Mouse (Mus musculus): ENCODE results near the gene Serpina3m.
"Not testable (repeated sequence)": the region's sequence is repeated elsewhere in the genome, so short reads cannot be mapped to it uniquely, and the experiment has no call there.

The Serpina3m gene

DNA sequence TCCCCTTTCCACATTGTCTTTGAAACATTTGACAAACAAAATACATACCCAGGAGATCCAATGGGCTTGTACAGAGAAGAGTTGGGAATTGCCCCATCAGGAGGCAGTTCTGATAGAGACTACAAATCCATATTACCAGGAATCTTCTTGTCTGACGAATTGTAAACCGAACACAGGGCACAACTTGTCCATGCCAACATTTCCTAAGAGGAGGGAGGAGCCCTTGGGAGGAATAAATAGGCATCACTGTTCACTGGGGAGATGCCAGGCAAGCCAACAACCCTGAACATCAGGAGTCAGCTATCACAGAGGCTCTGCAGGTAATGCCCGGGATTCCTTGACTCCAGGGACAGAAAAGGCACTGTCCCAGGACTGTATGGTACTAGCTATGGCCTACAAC, at the start of gene Serpina3m, which contains the start of gene Serpina3k:
Serpina3m (plus strand) TSS at position 261 of the 400 bp plus-strand sequence.
Serpina3k (plus strand) TSS at position 261 of the 400 bp plus-strand sequence.
- not testable (repeated sequence) for DNase-seq (ENCODE audit: low read depth, low spot score)

DNA sequence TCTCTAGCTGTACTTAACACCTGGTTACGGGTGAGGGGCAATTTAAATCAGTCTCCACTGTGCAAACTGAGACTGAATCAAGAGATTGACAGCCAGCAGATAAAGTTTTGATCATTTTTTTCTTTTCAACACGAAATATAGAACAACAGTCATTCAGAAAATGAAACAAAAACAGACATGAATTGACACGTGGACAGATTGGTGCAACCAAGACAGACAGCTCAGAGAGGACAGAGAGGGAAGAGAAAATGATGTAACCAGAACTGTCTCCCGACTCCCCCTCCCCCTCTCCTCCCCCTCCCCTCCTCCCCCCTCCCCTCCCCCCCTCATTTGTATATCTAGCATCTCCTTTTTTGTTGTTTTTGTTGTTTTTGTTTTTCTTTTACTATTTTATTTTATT, 48.4 kb upstream of the Serpina3m start:
- DNase-seq (ENCODE audit: low read depth, low spot score), result no peak

DNA sequence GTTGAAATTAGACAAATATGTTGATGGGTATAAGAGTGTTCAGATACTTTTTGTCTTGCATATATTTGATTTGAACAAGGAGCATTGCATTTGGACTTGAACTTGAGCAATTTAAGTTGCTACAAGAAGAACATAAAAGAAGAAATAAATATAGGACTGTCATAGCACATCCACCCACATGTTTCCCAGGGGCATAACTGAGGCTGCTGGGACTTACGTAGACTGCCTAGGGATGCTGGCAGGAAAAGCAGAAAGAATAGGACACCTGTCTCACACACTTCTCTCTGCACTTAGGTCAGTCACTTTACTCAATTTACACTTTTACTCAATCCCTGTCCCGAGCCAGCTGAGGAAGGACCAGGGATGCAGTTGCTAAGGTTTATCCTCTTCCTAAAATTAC, 44.3 kb upstream of the Serpina3m start:
- no peak for DNase-seq (ENCODE audit: low read depth, low spot score)

DNA sequence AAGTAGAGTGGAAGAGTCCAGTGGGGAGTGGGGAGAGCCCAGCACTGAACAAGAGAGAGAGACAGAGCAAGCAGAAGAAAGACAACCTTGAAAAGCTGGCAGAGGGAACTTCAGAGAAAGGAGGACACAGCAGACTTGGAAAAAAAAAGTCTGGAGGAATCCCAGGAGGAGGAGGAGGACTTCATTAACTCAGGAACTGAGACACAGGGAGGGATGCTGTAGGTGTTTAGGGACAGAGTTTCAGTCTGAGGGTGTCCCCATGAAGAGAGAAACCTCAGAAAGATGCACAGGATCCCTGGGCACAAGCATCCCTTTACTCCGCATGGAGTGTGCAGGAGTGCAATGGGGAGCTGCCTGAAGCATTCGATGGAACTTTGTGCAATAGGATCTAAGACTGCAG, 40.2 kb upstream of the Serpina3m start:
- DNase-seq (ENCODE audit: low read depth, low spot score), result no peak

- DNase-seq (ENCODE audit: low read depth, low spot score), result no peak
These were observed 32.3 kb upstream of the Serpina3m start for GRCm38 (mm10) chr12:104305991-104306390.

- DNase-seq (ENCODE audit: low read depth, low spot score), result no peak
These were observed 24.0 kb upstream of the Serpina3m start, which contains the start of gene Serpina3j for GRCm38 (mm10) chr12:104314253-104314652. Gene Serpina3j (plus strand): TSS chr12:104314553.

DNA sequence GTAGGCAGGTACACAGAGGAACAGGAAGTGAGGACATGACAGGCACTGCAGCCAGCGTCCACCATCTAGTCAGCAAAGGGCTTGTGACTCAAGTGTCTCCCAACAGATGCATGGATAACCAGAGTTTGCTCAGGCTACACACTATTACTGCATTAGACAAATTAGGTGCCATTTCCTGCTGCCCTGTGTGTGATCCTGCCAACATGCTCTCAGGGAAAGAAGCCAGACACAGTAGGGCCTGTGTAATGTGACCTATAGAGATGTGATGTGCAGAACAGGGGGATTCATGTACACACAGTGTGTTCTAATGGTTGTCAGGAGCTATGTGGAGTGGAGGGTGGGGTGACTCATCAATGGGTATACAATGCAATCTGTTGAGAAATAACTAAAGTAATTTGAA, 15.8 kb upstream of the Serpina3m start:
- no peak for DNase-seq (ENCODE audit: low read depth, low spot score)

DNA sequence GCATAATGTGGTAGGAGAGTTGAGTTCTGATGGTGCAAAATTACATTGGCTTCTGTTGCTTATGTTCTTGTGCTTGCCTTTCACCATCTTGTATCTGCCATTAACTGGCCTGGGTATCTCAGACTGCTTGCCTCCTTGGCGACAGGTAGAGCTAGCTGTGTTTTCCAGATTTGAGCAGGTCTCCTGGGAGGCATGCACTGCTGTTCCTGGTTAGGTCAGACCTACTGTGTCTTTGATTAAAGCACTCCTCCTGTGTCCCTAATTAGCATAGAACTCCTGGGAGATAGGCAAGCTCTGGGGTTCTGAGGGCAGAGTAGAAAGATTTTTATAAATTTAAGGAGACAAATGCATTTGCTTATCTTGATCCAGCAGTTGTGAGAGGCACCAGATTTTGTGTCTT, 6.6 kb upstream of the Serpina3m start:
- no peak for DNase-seq (ENCODE audit: low read depth, low spot score)

- not testable (repeated sequence) for DNase-seq (ENCODE audit: low read depth, low spot score)
These were observed 1.4 kb upstream of the Serpina3m start for GRCm38 (mm10) chr12:104336873-104337272.

- DNase-seq (ENCODE audit: low read depth, low spot score), result no peak
These were observed 419 bp downstream of the Serpina3m start for GRCm38 (mm10) chr12:104338705-104339104.

DNA sequence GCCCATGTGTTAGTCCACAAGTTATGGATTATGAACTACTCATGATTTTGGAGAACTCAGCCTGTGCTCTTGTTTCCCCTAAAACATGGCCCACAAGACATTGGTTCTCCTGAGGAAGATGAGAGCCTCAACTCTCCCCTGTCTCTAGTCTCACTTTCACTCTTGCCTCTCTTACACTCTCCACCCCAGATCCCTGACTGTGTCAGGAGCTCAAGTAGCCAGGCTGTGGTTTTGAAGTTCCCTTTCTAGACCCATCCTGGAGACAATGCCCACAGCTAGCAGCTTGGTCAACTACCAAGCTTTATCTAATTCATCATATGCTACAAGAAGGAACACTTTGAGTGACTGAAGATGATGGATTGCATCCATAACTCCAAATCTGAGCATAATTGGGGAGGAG, 4.2 kb downstream of the Serpina3m start:
- DNase-seq (ENCODE audit: low read depth, low spot score), result not testable (repeated sequence)

GRCm38 (mm10) chr12:104345181-104345580, 6.9 kb downstream of the Serpina3m start:
- no peak for DNase-seq (ENCODE audit: low read depth, low spot score)

GRCm38 (mm10) chr12:104345707-104346106, 7.4 kb downstream of the Serpina3m start:
- no peak for DNase-seq (ENCODE audit: low read depth, low spot score)

DNA sequence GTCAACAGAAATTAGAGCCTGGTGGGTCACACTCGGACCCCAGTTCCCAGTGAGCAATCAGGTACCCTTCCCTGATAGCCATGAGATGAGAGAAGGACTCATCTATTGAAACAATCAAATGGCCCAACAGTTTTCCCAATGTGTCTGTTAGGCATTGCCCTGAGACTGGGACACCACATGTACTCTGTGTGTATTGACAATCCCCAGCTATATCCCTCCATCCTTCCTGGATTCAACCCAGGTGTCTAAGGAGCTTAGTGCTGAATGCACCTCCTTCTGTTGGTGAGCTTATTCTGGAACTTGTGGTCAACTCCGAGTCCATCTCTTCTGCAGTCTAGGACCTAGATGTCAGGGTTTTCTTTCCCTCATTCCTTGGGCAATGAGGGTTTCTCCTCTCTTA, 8.8 kb downstream of the Serpina3m start:
- no peak for DNase-seq (ENCODE audit: low read depth, low spot score)

DNA sequence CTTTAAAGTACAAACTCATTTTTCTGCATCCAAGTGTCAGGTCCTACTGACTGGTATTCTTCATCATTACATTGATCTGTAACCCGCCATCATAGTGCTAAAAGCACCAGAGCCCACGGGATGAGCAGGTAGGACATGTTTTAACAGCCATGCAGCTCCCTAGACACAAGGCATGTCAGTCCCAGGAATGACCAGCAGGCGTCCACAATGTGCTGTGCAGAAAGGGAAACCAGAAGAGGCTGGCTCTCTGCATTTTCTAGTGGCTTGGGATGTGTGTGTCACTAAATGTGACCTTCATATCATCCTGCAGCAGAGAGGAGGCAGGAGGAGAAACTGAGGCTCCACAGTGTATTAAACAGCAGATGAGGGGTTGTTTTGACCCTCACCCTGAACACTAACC, 13.5 kb downstream of the Serpina3m start:
- DNase-seq (ENCODE audit: low read depth, low spot score), result peak; percentile 1

GRCm38 (mm10) chr12:104356006-104356405, 17.7 kb downstream of the Serpina3m start:
- no peak for DNase-seq (ENCODE audit: low read depth, low spot score)

DNA sequence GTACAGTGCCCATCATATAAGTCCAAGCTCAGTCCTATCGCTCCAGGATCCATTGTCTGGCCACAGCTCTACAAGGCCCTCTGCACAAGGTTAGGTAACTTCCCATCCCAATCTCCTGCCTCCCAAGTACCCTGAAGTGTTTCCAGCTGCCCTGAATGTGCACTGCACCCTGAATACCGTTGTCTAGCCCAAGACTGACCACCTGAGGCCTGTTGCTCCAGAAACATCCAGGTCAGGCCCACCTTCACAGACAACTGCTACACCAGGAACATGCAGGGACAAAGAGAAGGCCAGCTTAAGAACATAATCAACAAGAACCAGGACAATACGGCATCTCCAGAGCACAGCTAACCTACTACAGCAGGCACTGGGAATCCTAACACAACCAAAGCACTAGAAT, 31.7 kb downstream of the Serpina3m start:
- DNase-seq (ENCODE audit: low read depth, low spot score), result no peak

DNA sequence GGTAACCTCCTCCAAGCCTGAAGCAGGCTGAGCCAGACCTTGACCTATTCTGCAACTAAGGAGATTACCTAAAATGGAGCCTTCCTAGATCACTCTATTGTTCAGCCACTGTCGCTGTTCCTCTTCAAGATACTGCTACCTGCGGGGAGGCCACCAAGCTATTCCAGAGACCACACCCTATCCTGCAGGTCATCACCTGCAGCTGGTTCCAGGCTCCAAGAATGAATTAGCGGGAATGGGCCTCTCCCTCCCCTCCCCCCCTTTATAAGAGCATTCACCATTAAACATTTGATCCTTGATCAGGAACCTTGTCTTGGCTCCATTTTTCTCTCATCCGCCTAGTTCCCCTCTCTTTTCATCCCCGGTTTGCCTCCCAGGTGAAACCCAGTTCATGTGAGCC, 38.9 kb downstream of the Serpina3m start:
- DNase-seq (ENCODE audit: low read depth, low spot score), result not testable (repeated sequence)

DNA sequence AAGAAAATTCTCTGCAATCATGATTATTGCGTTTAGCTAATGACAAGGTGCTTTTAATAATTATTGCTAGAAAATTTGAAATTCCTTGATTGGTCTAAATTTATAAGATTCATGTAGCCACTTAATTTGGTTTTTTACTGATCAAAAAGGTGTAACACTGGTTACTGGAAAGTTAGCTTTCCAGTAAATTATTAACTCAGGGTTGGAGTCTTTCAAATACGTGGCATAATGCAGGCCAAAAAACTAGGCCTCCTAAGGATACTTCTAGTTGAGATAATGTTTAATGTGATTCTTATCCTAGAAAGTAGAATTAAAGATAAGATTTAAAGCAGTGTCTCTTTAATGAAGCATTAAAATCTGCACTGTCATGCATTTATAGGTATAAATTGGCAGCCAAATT, 40.1 kb downstream of the Serpina3m start:
- DNase-seq (ENCODE audit: low read depth, low spot score), result not testable (repeated sequence)

GRCm38 (mm10) chr12:104378815-104379214, 40.5 kb downstream of the Serpina3m start:
- not testable (repeated sequence) for DNase-seq (ENCODE audit: low read depth, low spot score)

DNA sequence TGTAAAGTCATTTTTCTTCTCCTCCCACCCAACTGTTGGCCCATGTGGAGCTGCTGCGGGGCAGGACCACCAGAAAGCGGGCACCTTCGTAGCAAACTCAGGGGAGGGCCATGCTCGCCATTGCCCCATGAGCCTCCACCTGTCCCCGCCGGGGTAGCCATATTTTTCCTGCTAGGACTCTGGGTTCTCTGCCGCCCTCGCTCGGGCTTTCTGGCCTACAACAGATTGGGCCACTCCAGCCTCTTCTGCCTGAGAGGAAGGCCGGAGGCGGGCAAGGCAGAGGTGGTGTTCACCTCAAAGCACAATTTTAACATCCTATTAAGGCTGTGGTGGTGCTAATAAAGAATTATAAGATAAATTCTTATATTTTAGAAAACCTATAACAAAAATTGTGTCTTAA, 41.6 kb downstream of the Serpina3m start:
- no peak for DNase-seq (ENCODE audit: low read depth, low spot score)

GRCm38 (mm10) chr12:104381071-104381604, 42.9 kb downstream of the Serpina3m start:
- not testable (repeated sequence) for DNase-seq (ENCODE audit: low read depth, low spot score)

DNA sequence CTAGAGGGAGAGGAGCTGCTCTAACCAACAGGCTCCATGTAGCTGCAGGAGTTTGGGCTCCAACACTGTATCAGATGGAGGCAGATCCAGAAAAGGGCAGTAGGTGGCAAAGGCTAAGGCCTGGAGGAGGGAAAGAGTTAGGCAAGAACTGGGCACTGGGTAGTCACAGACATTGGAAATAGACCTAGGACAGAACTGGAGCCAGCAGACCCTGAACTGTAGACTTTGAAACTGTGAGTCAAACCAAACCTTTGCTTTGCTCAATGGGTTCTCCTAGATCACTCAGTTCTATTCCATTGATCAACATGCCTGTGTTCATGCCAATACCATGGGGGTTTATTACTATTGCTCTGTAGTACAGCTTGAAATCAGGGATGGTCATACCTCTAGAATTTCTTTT, 47.7 kb downstream of the Serpina3m start:
- not testable (repeated sequence) for DNase-seq (ENCODE audit: low read depth, low spot score)

GRCm38 (mm10) chr12:104386878-104387277, 48.6 kb downstream of the Serpina3m start:
- DNase-seq (ENCODE audit: low read depth, low spot score), result not testable (repeated sequence)

Measured in embryo, embryonic 11.5 days (tissue).